8 mouse cellular contexts compared by ENCODE assay signal in the genomic region with DNA sequence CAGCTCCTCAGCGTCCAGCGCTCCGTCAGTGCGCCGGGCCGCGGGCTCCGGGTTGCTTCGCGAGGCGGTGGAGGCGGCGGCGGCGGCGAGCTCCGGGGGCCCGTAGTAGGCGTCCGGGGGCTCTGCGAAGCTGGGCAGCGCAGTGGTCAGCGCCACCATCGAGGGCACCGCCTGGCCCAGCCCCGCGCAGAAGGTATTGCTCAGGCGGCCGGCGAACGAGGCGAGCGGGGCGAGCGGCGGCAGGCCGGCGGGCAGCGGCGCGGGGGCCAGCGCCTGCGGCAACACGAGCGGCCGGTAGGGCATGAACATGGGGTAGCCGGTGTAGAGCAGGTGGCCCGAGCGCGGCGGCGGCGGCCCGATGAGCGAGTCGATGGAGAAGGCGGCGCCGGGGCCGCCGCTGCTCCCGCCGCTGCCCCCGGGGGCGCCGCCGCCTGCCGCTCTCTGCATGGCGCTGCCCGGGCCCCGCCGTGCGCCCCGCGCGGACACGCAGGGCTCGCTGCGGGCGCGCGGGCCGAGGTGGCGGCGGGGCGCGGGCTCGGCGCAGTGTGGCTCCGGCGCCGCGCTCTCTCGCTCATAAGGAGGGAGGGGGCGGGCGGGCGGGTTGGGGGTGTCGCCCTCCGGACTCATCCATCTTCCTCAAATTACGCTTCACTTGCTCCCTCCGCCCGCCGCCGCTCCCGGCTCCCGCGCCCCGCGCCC. TPM values are rescaled to one million over a fixed set of nuclear protein-coding genes. Genes with fewer than 3 reads are reported as not detected.
DNase-seq lines count a peak whose midpoint lies in the region; ATAC-seq and TF ChIP-seq lines count a peak whose summit lies in the region.

No protein-coding gene starts in this region.

- peaks cover 17% of the 10 kb centered on the region for H3K4me1 ChIP-seq in forebrain, embryonic 13.5 days
- peaks cover 10% of the 10 kb centered on the region for H3K4me1 ChIP-seq in limb, embryonic 13.5 days
- H3K4me1 ChIP-seq in olfactory bulb, adult 2 months (ENCODE audit: control insufficient read depth, insufficient read depth, low read length): peaks cover 13% of the 10 kb centered on the region

- no peak for DNase-seq in left cerebral cortex, adult 2 months (ENCODE audit: extremely low spot score in 1 of 2, low spot score in 2 of 2)
- DNase-seq in left cerebral cortex, adult 8-10 months (ENCODE audit: low spot score in 2 of 2): no peak
- DNase-seq in adrenal gland, adult 18-20 months (ENCODE audit: low spot score in 2 of 2): no peak
- no peak for DNase-seq in lung, adult 18-20 months

- no peak overlapping the region for H3K27ac ChIP-seq in left cerebral cortex, adult 2 months
- H3K27ac ChIP-seq in forebrain, embryonic 13.5 days: peak overlapping the region; percentile 10; the same call in 1 of the 2 replicates
- no peak overlapping the region for H3K27ac ChIP-seq in limb, embryonic 13.5 days
- H3K27ac ChIP-seq in olfactory bulb, adult 2 months (ENCODE audit: insufficient read depth, low read depth, low read length): no peak overlapping the region

- peak overlapping the region; percentile 66 for H3K9ac ChIP-seq in forebrain, embryonic 13.5 days
- H3K9ac ChIP-seq in limb, embryonic 13.5 days: peak overlapping the region; percentile 39; the same call in 1 of the 2 replicates

- H3K27me3 ChIP-seq in forebrain, embryonic 13.5 days: peaks cover 86% of the 10 kb centered on the region
- peaks cover 98% of the 10 kb centered on the region for H3K27me3 ChIP-seq in limb, embryonic 13.5 days

- H3K9me3 ChIP-seq in forebrain, embryonic 13.5 days (replicated peaks): no peaks in the 10 kb centered on the region
- no peaks in the 10 kb centered on the region for H3K9me3 ChIP-seq in limb, embryonic 13.5 days

- peak overlapping the region; percentile 86 for H3K4me2 ChIP-seq in forebrain, embryonic 13.5 days
- H3K4me2 ChIP-seq in limb, embryonic 13.5 days (replicated peaks): peak overlapping the region; percentile 74

- peak; percentile 44; the same call in 1 of the 2 replicates for ATAC-seq in forebrain, embryonic 13.5 days
- 0 out of 2 replicates have a peak, but pooled peaks have one; percentile 14 for ATAC-seq in limb, embryonic 13.5 days (ENCODE audit: low FRiP score, low read depth)
- no peak for ATAC-seq in megakaryocyte, adult 5-6 weeks (ENCODE audit: poor library complexity, severe bottlenecking)

- no peaks in the 10 kb centered on the region for H3K36me3 ChIP-seq in forebrain, embryonic 13.5 days (ENCODE audit: poor library complexity, severe bottlenecking)
- H3K36me3 ChIP-seq in limb, embryonic 13.5 days: no peaks in the 10 kb centered on the region

- no peak for TF ChIP-seq POLR2A in olfactory bulb, adult 2 months (IDR thresholded peaks at IDR 0.05; ENCODE audit: insufficient read depth, low read depth, low read length)

- WGBS in forebrain, embryonic 13.5 days: under 1% methylated on average over 49 of the region's 109 CpGs
- under 1% methylated on average over 69 of the region's 109 CpGs for WGBS in limb, embryonic 13.5 days
- WGBS in olfactory bulb, adult 2 months: 2% methylated on average over 109 of the region's 109 CpGs

- intact Hi-C loops in left cerebral cortex, adult 2 months (cut with DNase I): no loop called here

- no peak; the same call in 1 of the 2 replicates for TF ChIP-seq CTCF in left cerebral cortex, adult 2 months (IDR thresholded peaks at IDR 0.05)
- no peak for TF ChIP-seq CTCF in olfactory bulb, adult 2 months (IDR thresholded peaks at IDR 0.05; ENCODE audit: insufficient read depth, low read depth, low read length)

- peak overlapping the region; percentile 35 for H3K4me3 ChIP-seq in left cerebral cortex, adult 2 months
- peak overlapping the region; percentile 49 for H3K4me3 ChIP-seq in forebrain, embryonic 13.5 days
- H3K4me3 ChIP-seq in limb, embryonic 13.5 days: peak overlapping the region; percentile 44
- peak overlapping the region; percentile 39 for H3K4me3 ChIP-seq in olfactory bulb, adult 2 months (ENCODE audit: insufficient read depth, low read depth, low read length)

RNA-seq across cellular contexts. Expression of a gene that starts 0.7 kb away (rescaled TPM):
- under 1 TPM; 0.09 to 0.56 TPM for total RNA-seq in left cerebral cortex, adult 2 months (2021)
- 1 to 10 TPM in 3 of 4 experiments, under 1 TPM in 1; 0.65 to 1.4 (median 1.2) TPM for total RNA-seq in left cerebral cortex, adult 8-10 months (2022)
- 0.90 and 0.97 TPM in 2 replicates for polyA plus RNA-seq in forebrain, embryonic 13.5 days (2015; fragmentation: Nextera tagmentation; extraction: Ambion mirVana)
- not detected in 2 replicates for polyA plus RNA-seq in limb, embryonic 13.5 days (2015; fragmentation: Nextera tagmentation; extraction: Ambion mirVana)
- not detected in 2 replicates for polyA plus RNA-seq in olfactory bulb, adult 2 months (2012; ENCODE audit: insufficient read depth, insufficient read length, low replicate concordance, missing spikeins)
- not detected for total RNA-seq in adrenal gland, adult 18-20 months (2021)
- not detected in 2 replicates for total RNA-seq in megakaryocyte, adult 5-6 weeks (2015)
- not detected in 2 replicates for total RNA-seq in megakaryocyte, adult 5-6 weeks (2017)

RNA-seq across cellular contexts. Expression of a gene that starts 14.4 kb away (rescaled TPM):
- not detected for total RNA-seq in left cerebral cortex, adult 2 months (2021)
- total RNA-seq in left cerebral cortex, adult 8-10 months (2022): 1 to 10 TPM in 2 of 4 experiments, under 1 TPM in 2; 0.65 to 4.1 (median 2.1) TPM
- polyA plus RNA-seq in forebrain, embryonic 13.5 days (2015; fragmentation: Nextera tagmentation; extraction: Ambion mirVana): 0.06 and 0.15 TPM in 2 replicates
- polyA plus RNA-seq in limb, embryonic 13.5 days (2015; fragmentation: Nextera tagmentation; extraction: Ambion mirVana): 1.6 and 2.2 TPM in 2 replicates
- polyA plus RNA-seq in olfactory bulb, adult 2 months (2012; ENCODE audit: insufficient read depth, insufficient read length, low replicate concordance, missing spikeins): not detected in 2 replicates
- total RNA-seq in adrenal gland, adult 18-20 months (2021): under 1 TPM in 1 of 2 experiments, not detected in 1; 0.23 TPM
- not detected in 2 replicates for total RNA-seq in megakaryocyte, adult 5-6 weeks (2015)
- total RNA-seq in megakaryocyte, adult 5-6 weeks (2017): not detected in 2 replicates

RNA-seq across cellular contexts. Expression of a gene that starts 30.3 kb away (rescaled TPM):
- total RNA-seq in left cerebral cortex, adult 2 months (2021): under 1 TPM in 1 of 2 experiments, not detected in 1; 0.14 TPM
- under 1 TPM in 2 of 4 experiments, not detected in 2; 0.11 to 0.16 TPM for total RNA-seq in left cerebral cortex, adult 8-10 months (2022)
- 0.62 TPM in 2 replicates for polyA plus RNA-seq in forebrain, embryonic 13.5 days (2015; fragmentation: Nextera tagmentation; extraction: Ambion mirVana)
- 0.17 and 0.49 TPM in 2 replicates for polyA plus RNA-seq in limb, embryonic 13.5 days (2015; fragmentation: Nextera tagmentation; extraction: Ambion mirVana)
- not detected in 2 replicates for polyA plus RNA-seq in olfactory bulb, adult 2 months (2012; ENCODE audit: insufficient read depth, insufficient read length, low replicate concordance, missing spikeins)
- total RNA-seq in adrenal gland, adult 18-20 months (2021): not detected
- total RNA-seq in megakaryocyte, adult 5-6 weeks (2015): not detected in 2 replicates
- total RNA-seq in megakaryocyte, adult 5-6 weeks (2017): not detected in 2 replicates

RNA-seq across cellular contexts. Expression of a gene that starts 50.9 kb away (rescaled TPM):
- total RNA-seq in left cerebral cortex, adult 2 months (2021): 10 to 100 TPM; 82.4 to 89.0 TPM
- 10 to 100 TPM; 80.5 to 93.3 (median 83.7) TPM for total RNA-seq in left cerebral cortex, adult 8-10 months (2022)
- 117 and 124 TPM in 2 replicates for polyA plus RNA-seq in forebrain, embryonic 13.5 days (2015; fragmentation: Nextera tagmentation; extraction: Ambion mirVana)
- 120 and 128 TPM in 2 replicates for polyA plus RNA-seq in limb, embryonic 13.5 days (2015; fragmentation: Nextera tagmentation; extraction: Ambion mirVana)
- not detected in 2 replicates for polyA plus RNA-seq in olfactory bulb, adult 2 months (2012; ENCODE audit: insufficient read depth, insufficient read length, low replicate concordance, missing spikeins)
- 10 to 100 TPM; 62.8 to 81.3 TPM for total RNA-seq in adrenal gland, adult 18-20 months (2021)
- 18.1 and 24.0 TPM in 2 replicates for total RNA-seq in megakaryocyte, adult 5-6 weeks (2015)
- 53.7 and 54.5 TPM in 2 replicates for total RNA-seq in megakaryocyte, adult 5-6 weeks (2017)
